Mouse (Mus musculus): ENCODE data around the gene P2rx4.

P2rx4 gene

GRCm38 (mm10) chr5:122707276-122708181 lies at the start of gene P2rx4:
P2rx4 (plus strand) TSS chr5:122707544.
- DNase-seq: peak; percentile 79

- DNase-seq: no peak
These were observed 44.8 kb upstream of the P2rx4 start for GRCm38 (mm10) chr5:122662501-122662900.

- no peak for DNase-seq
These were observed 42.3 kb upstream of the P2rx4 start for GRCm38 (mm10) chr5:122665036-122665435.

- DNase-seq: no peak
These were observed 38.1 kb upstream of the P2rx4 start for GRCm38 (mm10) chr5:122668981-122669897.

- peak; percentile 48 for DNase-seq
These were observed 35.7 kb upstream of the P2rx4 start for GRCm38 (mm10) chr5:122671641-122672040.

GRCm38 (mm10) chr5:122672298-122672697 lies 35.0 kb upstream of the P2rx4 start:
- DNase-seq: peak; percentile 32

GRCm38 (mm10) chr5:122676002-122676401 lies 31.3 kb upstream of the P2rx4 start:
- no peak for DNase-seq

GRCm38 (mm10) chr5:122677983-122678382 lies 29.4 kb upstream of the P2rx4 start:
- no peak for DNase-seq

GRCm38 (mm10) chr5:122679881-122680280 lies 27.5 kb upstream of the P2rx4 start:
- DNase-seq: peak; percentile 62

- DNase-seq: no peak
These were observed 26.1 kb upstream of the P2rx4 start for GRCm38 (mm10) chr5:122681276-122681675.

GRCm38 (mm10) chr5:122683926-122684325 lies 23.4 kb upstream of the P2rx4 start:
- no peak for DNase-seq

- no peak for DNase-seq
These were observed 20.0 kb upstream of the P2rx4 start for GRCm38 (mm10) chr5:122687391-122687790.

- DNase-seq: no peak
These were observed 18.2 kb upstream of the P2rx4 start for GRCm38 (mm10) chr5:122689153-122689552.

- no peak for DNase-seq
These were observed 16.9 kb upstream of the P2rx4 start for GRCm38 (mm10) chr5:122690486-122690885.

- DNase-seq: no peak
These were observed 13.7 kb upstream of the P2rx4 start for GRCm38 (mm10) chr5:122693431-122694207.

- no peak for DNase-seq
These were observed 11.8 kb upstream of the P2rx4 start for GRCm38 (mm10) chr5:122695516-122695915.

GRCm38 (mm10) chr5:122698041-122698700 lies 9.2 kb upstream of the P2rx4 start:
- no peak for DNase-seq

- no peak for DNase-seq
These were observed 8.7 kb upstream of the P2rx4 start for GRCm38 (mm10) chr5:122698701-122699060.

- no peak for DNase-seq
These were observed 7.1 kb upstream of the P2rx4 start for GRCm38 (mm10) chr5:122700109-122700836.

- no peak for DNase-seq
These were observed 6.5 kb upstream of the P2rx4 start for GRCm38 (mm10) chr5:122700837-122701212.

- no peak for DNase-seq
These were observed 5.2 kb upstream of the P2rx4 start for GRCm38 (mm10) chr5:122702156-122702555.

GRCm38 (mm10) chr5:122703574-122703973 lies 3.8 kb upstream of the P2rx4 start:
- DNase-seq: no peak

Data from cerebellum, adult 11 months (tissue).